Mouse (Mus musculus) right cerebral cortex, postnatal 14 days (tissue): ENCODE data around the gene Zfp871.

ENCODE experiments used
- DNase-seq: peaks from one replicate; pipeline ENCODE4 v3.0.0; 2022

Gene Zfp871

GRCm38 (mm10) chr17:32788094-32788559 lies at the start of gene Zfp871:
Zfp871 (minus strand) TSS chr17:32788287.
- DNase-seq: peak; percentile 75

- no peak for DNase-seq
Observed at GRCm38 (mm10) chr17:32830418-32830782, 42.3 kb upstream of the Zfp871 start.

- peak; percentile 69 for DNase-seq
Observed at GRCm38 (mm10) chr17:32829540-32830417, 41.7 kb upstream of the Zfp871 start, which contains the start of gene Zfp799. Zfp799 (minus strand) TSS chr17:32830261.

GRCm38 (mm10) chr17:32816074-32816784 lies 28.1 kb upstream of the Zfp871 start:
- no peak for DNase-seq

- DNase-seq: no peak
Observed at GRCm38 (mm10) chr17:32814136-32814535, 26.0 kb upstream of the Zfp871 start.

- DNase-seq: no peak
Observed at GRCm38 (mm10) chr17:32810648-32811047, 22.6 kb upstream of the Zfp871 start.

GRCm38 (mm10) chr17:32809544-32810374 lies 21.7 kb upstream of the Zfp871 start, which contains the start of gene Zfp811:
Zfp811 (minus strand) TSS chr17:32809931.
- DNase-seq: peak; percentile 43

GRCm38 (mm10) chr17:32808921-32809320 lies 20.8 kb upstream of the Zfp871 start:
- no peak for DNase-seq

GRCm38 (mm10) chr17:32789244-32789643 lies 1.2 kb upstream of the Zfp871 start:
- DNase-seq: no peak

- DNase-seq: no peak
Observed at GRCm38 (mm10) chr17:32788576-32788975, 489 bp upstream of the Zfp871 start.

GRCm38 (mm10) chr17:32787436-32788093 lies 522 bp downstream of the Zfp871 start:
- peak; percentile 43 for DNase-seq

GRCm38 (mm10) chr17:32786944-32787343 lies 1.1 kb downstream of the Zfp871 start:
- DNase-seq: no peak

- no peak for DNase-seq
Observed at GRCm38 (mm10) chr17:32785656-32786055, 2.4 kb downstream of the Zfp871 start.

- DNase-seq: no peak
Observed at GRCm38 (mm10) chr17:32777564-32777963, 10.5 kb downstream of the Zfp871 start.

GRCm38 (mm10) chr17:32771213-32771612 lies 16.9 kb downstream of the Zfp871 start:
- DNase-seq: no peak

GRCm38 (mm10) chr17:32766422-32766821 lies 21.7 kb downstream of the Zfp871 start:
- DNase-seq: no peak

GRCm38 (mm10) chr17:32757331-32757730 lies 30.8 kb downstream of the Zfp871 start:
- DNase-seq: no peak

- DNase-seq: peak; percentile 18
Observed at GRCm38 (mm10) chr17:32753634-32754033, 34.5 kb downstream of the Zfp871 start.

- DNase-seq: no peak
Observed at GRCm38 (mm10) chr17:32752813-32753360, 35.2 kb downstream of the Zfp871 start.

GRCm38 (mm10) chr17:32750611-32751010 lies 37.5 kb downstream of the Zfp871 start:
- no peak for DNase-seq

- no peak for DNase-seq
Observed at GRCm38 (mm10) chr17:32741057-32741456, 47.0 kb downstream of the Zfp871 start.

GRCm38 (mm10) chr17:32738406-32738805 lies 49.7 kb downstream of the Zfp871 start:
- DNase-seq: no peak
